Mouse (Mus musculus): ENCODE measurements around the gene Rab3il1.
A peak's percentile ranks its signal among the peaks of the same experiment; 100 is the strongest.
"Not testable (repeated sequence)": the region's sequence is repeated elsewhere in the genome, so short reads cannot be mapped to it uniquely, and the experiment has no call there.

Gene Rab3il1

GRCm38 (mm10) chr19:10001206-10001969, at the start of gene Rab3il1, which contains the start of gene Best1:
Rab3il1 (plus strand) TSS chr19:10001669.
Best1 (minus strand) TSS chr19:10001633.
- no peak for DNase-seq (ENCODE audit: inconsistent ontology term)

GRCm38 (mm10) chr19:9952390-9952789, 49.1 kb upstream of the Rab3il1 start:
- DNase-seq (ENCODE audit: inconsistent ontology term): no peak

GRCm38 (mm10) chr19:9952912-9953311, 48.6 kb upstream of the Rab3il1 start:
- DNase-seq (ENCODE audit: inconsistent ontology term): no peak

GRCm38 (mm10) chr19:9954055-9954810, 47.2 kb upstream of the Rab3il1 start:
- DNase-seq (ENCODE audit: inconsistent ontology term): peak; percentile 92

- DNase-seq (ENCODE audit: inconsistent ontology term): no peak
These were observed 46.7 kb upstream of the Rab3il1 start for GRCm38 (mm10) chr19:9954811-9955202.

- DNase-seq (ENCODE audit: inconsistent ontology term): no peak
These were observed 46.0 kb upstream of the Rab3il1 start for GRCm38 (mm10) chr19:9955438-9955837.

- DNase-seq (ENCODE audit: inconsistent ontology term): no peak
These were observed 44.7 kb upstream of the Rab3il1 start for GRCm38 (mm10) chr19:9956624-9957388.

- no peak for DNase-seq (ENCODE audit: inconsistent ontology term)
These were observed 43.5 kb upstream of the Rab3il1 start for GRCm38 (mm10) chr19:9957965-9958364.

GRCm38 (mm10) chr19:9960769-9961168, 40.7 kb upstream of the Rab3il1 start:
- DNase-seq (ENCODE audit: inconsistent ontology term): no peak

GRCm38 (mm10) chr19:9964205-9964916, 37.1 kb upstream of the Rab3il1 start:
- no peak for DNase-seq (ENCODE audit: inconsistent ontology term)

- peak; percentile 55 for DNase-seq (ENCODE audit: inconsistent ontology term)
These were observed 35.2 kb upstream of the Rab3il1 start for GRCm38 (mm10) chr19:9966096-9966867.

GRCm38 (mm10) chr19:9968081-9968787, 33.2 kb upstream of the Rab3il1 start:
- DNase-seq (ENCODE audit: inconsistent ontology term): no peak

- DNase-seq (ENCODE audit: inconsistent ontology term): not testable (repeated sequence)
These were observed 26.6 kb upstream of the Rab3il1 start for GRCm38 (mm10) chr19:9974853-9975252.

- no peak for DNase-seq (ENCODE audit: inconsistent ontology term)
These were observed 24.4 kb upstream of the Rab3il1 start for GRCm38 (mm10) chr19:9977085-9977484.

- DNase-seq (ENCODE audit: inconsistent ontology term): peak; percentile 92
These were observed 23.0 kb upstream of the Rab3il1 start for GRCm38 (mm10) chr19:9978431-9978951.

- DNase-seq (ENCODE audit: inconsistent ontology term): no peak
These were observed 22.3 kb upstream of the Rab3il1 start for GRCm38 (mm10) chr19:9979156-9979555.

GRCm38 (mm10) chr19:9980258-9980657, 21.2 kb upstream of the Rab3il1 start, which contains the start of gene Fth1:
Fth1 (plus strand) TSS chr19:9980598.
- no peak for DNase-seq (ENCODE audit: inconsistent ontology term)

- no peak for DNase-seq (ENCODE audit: inconsistent ontology term)
These were observed 19.8 kb upstream of the Rab3il1 start for GRCm38 (mm10) chr19:9981621-9982020.

GRCm38 (mm10) chr19:9982151-9982851, 19.2 kb upstream of the Rab3il1 start:
- DNase-seq (ENCODE audit: inconsistent ontology term): peak; percentile 99

Measured in Muller cell, postnatal 12 days (primary cell).